ENCODE assay signal across 8 mouse cellular contexts in genomic region chr9:21797921-21798344, GRCm38 (mm10). TPM values are rescaled to one million over a fixed set of nuclear protein-coding genes. Genes with fewer than 3 reads are reported as not detected.
DNase-seq lines count a peak whose midpoint lies in the region; ATAC-seq and TF ChIP-seq lines count a peak whose summit lies in the region.

No protein-coding gene starts in this region.

- H3K27me3 ChIP-seq in erythroblast, embryonic 14.5 days (ENCODE audit: control insufficient read depth), result peaks cover 27% of the 10 kb centered on the region
- no peaks in the 10 kb centered on the region for H3K27me3 ChIP-seq in heart, adult 2 months (ENCODE audit: control insufficient read depth, insufficient read depth, low read length)
- H3K27me3 ChIP-seq in kidney, adult 2 months (replicated peaks; ENCODE audit: control insufficient read depth, insufficient read depth, low read length), result no peaks in the 10 kb centered on the region
- H3K27me3 ChIP-seq in lung, embryonic 16.5 days (ENCODE audit: control insufficient read depth, insufficient read depth, low read depth, low read length), result no peaks in the 10 kb centered on the region

- TF ChIP-seq EP300 in heart, adult 2 months (IDR thresholded peaks at IDR 0.05; ENCODE audit: insufficient read depth, low read depth, low read length), result no peak

- peak overlapping the region; percentile 73 for H3K4me2 ChIP-seq in lung, embryonic 16.5 days (ENCODE audit: low read depth, low read length)

- peaks cover 12% of the 10 kb centered on the region for H3K36me3 ChIP-seq in erythroblast, embryonic 14.5 days (ENCODE audit: control insufficient read depth)
- peaks cover 3% of the 10 kb centered on the region for H3K36me3 ChIP-seq in heart, adult 2 months (ENCODE audit: control insufficient read depth, insufficient read depth, low read length)
- H3K36me3 ChIP-seq in kidney, adult 2 months (ENCODE audit: control insufficient read depth, insufficient read depth, low read length), result no peaks in the 10 kb centered on the region
- peaks cover 40% of the 10 kb centered on the region for H3K36me3 ChIP-seq in lung, embryonic 16.5 days (ENCODE audit: control insufficient read depth, insufficient read depth, low read length)

- TF ChIP-seq POLR2A in heart, adult 2 months (IDR thresholded peaks at IDR 0.05; ENCODE audit: insufficient read depth, low read depth, low read length), result no peak; the same call in 1 of the 2 replicates
- no peak for TF ChIP-seq POLR2A in kidney, adult 2 months (IDR thresholded peaks at IDR 0.05; ENCODE audit: low read depth, low read length)

- H3K79me2 ChIP-seq in heart, adult 2 months (replicated peaks; ENCODE audit: control insufficient read depth, insufficient read depth, low read length), result 0 out of 2 replicates have a peak, but pooled peaks cover 2% of the 10 kb centered on the region

- TF ChIP-seq CTCF in heart, adult 2 months (IDR thresholded peaks at IDR 0.05), result no peak
- TF ChIP-seq CTCF in kidney, adult 2 months (conservative IDR thresholded peaks at IDR 0.05; ENCODE audit: insufficient read depth, insufficient read length, low read depth, low read length), result no peak

- H3K4me3 ChIP-seq in erythroblast, embryonic 14.5 days (replicated peaks), result peak overlapping the region; percentile 67
- H3K4me3 ChIP-seq in heart, adult 2 months, result peak overlapping the region; percentile 97
- H3K4me3 ChIP-seq in kidney, adult 2 months (ENCODE audit: insufficient read depth, low read depth, low read length), result peak overlapping the region; percentile 88
- peak overlapping the region; percentile 99 for H3K4me3 ChIP-seq in lung, embryonic 16.5 days (ENCODE audit: low read length)

- H3K9ac ChIP-seq in heart, adult 2 months (ENCODE audit: low read depth, low read length), result peak overlapping the region; percentile 88
- H3K9ac ChIP-seq in lung, embryonic 16.5 days (ENCODE audit: low read length), result peak overlapping the region; percentile 98

- intact Hi-C loops in heart, adult 2 months (cut with DNase I), result no loop called here

- H3K27ac ChIP-seq in heart, adult 2 months, result peak overlapping the region; percentile 96
- peak overlapping the region; percentile 95 for H3K27ac ChIP-seq in kidney, adult 2 months (ENCODE audit: insufficient read depth, low read depth, low read length)
- peak overlapping the region; percentile 99 for H3K27ac ChIP-seq in lung, embryonic 16.5 days (ENCODE audit: low read length)

- H3K9me3 ChIP-seq in erythroblast, embryonic 14.5 days (ENCODE audit: control insufficient read depth, low read length), result peaks cover 3% of the 10 kb centered on the region; the same call in 1 of the 2 replicates
- no peaks in the 10 kb centered on the region for H3K9me3 ChIP-seq in lung, embryonic 16.5 days (ENCODE audit: control insufficient read depth, low read length)

- WGBS in heart, adult 2 months, result 1% methylated on average over 25 of the region's 26 CpGs
- WGBS in kidney, adult 2 months, result under 1% methylated on average over 26 of the region's 26 CpGs
- WGBS in lung, embryonic 16.5 days, result 0% methylated on average over 22 of the region's 26 CpGs

- ATAC-seq in erythroblast, adult 5-6 weeks (replicated peaks; ENCODE audit: low FRiP score, poor library complexity, severe bottlenecking), result no peak
- peak; percentile 81 for ATAC-seq in lung, embryonic 16.5 days (ENCODE audit: low read depth)
- ATAC-seq in erythroid progenitor cell, adult 5-6 weeks (replicated peaks; ENCODE audit: low FRiP score, poor library complexity, severe bottlenecking), result no peak

- H3K4me1 ChIP-seq in erythroblast, embryonic 14.5 days (ENCODE audit: control insufficient read depth), result peaks cover 15% of the 10 kb centered on the region
- peaks cover 14% of the 10 kb centered on the region for H3K4me1 ChIP-seq in heart, adult 2 months (ENCODE audit: control insufficient read depth, insufficient read depth, low read length)
- peaks cover 6% of the 10 kb centered on the region; the same call in 1 of the 2 replicates for H3K4me1 ChIP-seq in kidney, adult 2 months (ENCODE audit: control insufficient read depth, insufficient read depth, low read length)
- H3K4me1 ChIP-seq in lung, embryonic 16.5 days (replicated peaks; ENCODE audit: control insufficient read depth, insufficient read depth, low read length), result peaks cover 34% of the 10 kb centered on the region

- peak; percentile 79 for DNase-seq in embryo, embryonic 10.5 days (ENCODE audit: low spot score)
- DNase-seq in heart, adult 2 months, result peak; percentile 85 to 87
- peak; percentile 68 for DNase-seq in kidney, adult 2 months
- peak; percentile 63 for DNase-seq in ovary, postnatal 10 days (ENCODE audit: low spot score)

RNA-seq across cellular contexts. Expression of gene Kank2, which starts 0.6 kb away (rescaled TPM):
- 0.02 and 0.03 TPM in 2 replicates for polyA plus RNA-seq in erythroblast, embryonic 14.5 days (2012)
- total RNA-seq in erythroblast, adult 5-6 weeks (2015; ENCODE audit: low replicate concordance), result 1.2 TPM in 1 of 2 replicates, not detected in the other
- 0.09 TPM in 1 of 2 replicates, not detected in the other for total RNA-seq in erythroblast, adult 5-6 weeks (2017; ENCODE audit: low replicate concordance)
- total RNA-seq in heart, adult 2 months (2021), result 10 to 100 TPM; 57.3 to 62.9 TPM
- 45.3 and 52.7 TPM in 2 replicates for polyA plus RNA-seq in heart, adult 2 months (2012; rRNA removed)
- polyA plus RNA-seq in kidney, adult 2 months (2012; rRNA removed), result 21.8 and 23.6 TPM in 2 replicates
- 25.5 and 26.3 TPM in 2 replicates for polyA plus RNA-seq in lung, embryonic 16.5 days (2015; fragmentation: Nextera tagmentation; extraction: Ambion mirVana)
- not detected in 2 replicates for total RNA-seq in erythroid progenitor cell, adult 5-6 weeks (2015; ENCODE audit: low replicate concordance)
- total RNA-seq in erythroid progenitor cell, adult 5-6 weeks (2017; ENCODE audit: low replicate concordance), result 0.51 TPM in 1 of 2 replicates, not detected in the other

RNA-seq across cellular contexts. Expression of gene Angptl8, which starts 37.4 kb away (rescaled TPM):
- 0.16 TPM in 1 of 2 replicates, not detected in the other for polyA plus RNA-seq in erythroblast, embryonic 14.5 days (2012)
- total RNA-seq in erythroblast, adult 5-6 weeks (2015; ENCODE audit: low replicate concordance), result 1.3 TPM in 1 of 2 replicates, not detected in the other
- not detected in 2 replicates for total RNA-seq in erythroblast, adult 5-6 weeks (2017; ENCODE audit: low replicate concordance)
- total RNA-seq in heart, adult 2 months (2021), result not detected
- 0.41 and 2.4 TPM in 2 replicates for polyA plus RNA-seq in heart, adult 2 months (2012; rRNA removed)
- polyA plus RNA-seq in kidney, adult 2 months (2012; rRNA removed), result 11.9 and 19.5 TPM in 2 replicates
- 2.7 and 3.6 TPM in 2 replicates for polyA plus RNA-seq in lung, embryonic 16.5 days (2015; fragmentation: Nextera tagmentation; extraction: Ambion mirVana)
- total RNA-seq in erythroid progenitor cell, adult 5-6 weeks (2015; ENCODE audit: low replicate concordance), result not detected in 2 replicates
- total RNA-seq in erythroid progenitor cell, adult 5-6 weeks (2017; ENCODE audit: low replicate concordance), result not detected in 2 replicates

RNA-seq across cellular contexts. Expression of gene Spc24, which starts 37.8 kb away (rescaled TPM):
- polyA plus RNA-seq in erythroblast, embryonic 14.5 days (2012), result 27.4 and 32.7 TPM in 2 replicates
- 28.0 and 63.8 TPM in 2 replicates for total RNA-seq in erythroblast, adult 5-6 weeks (2015; ENCODE audit: low replicate concordance)
- 23.6 and 31.9 TPM in 2 replicates for total RNA-seq in erythroblast, adult 5-6 weeks (2017; ENCODE audit: low replicate concordance)
- total RNA-seq in heart, adult 2 months (2021), result 1 to 10 TPM; 5.1 to 6.8 TPM
- polyA plus RNA-seq in heart, adult 2 months (2012; rRNA removed), result 6.0 and 6.2 TPM in 2 replicates
- polyA plus RNA-seq in kidney, adult 2 months (2012; rRNA removed), result 3.4 and 6.0 TPM in 2 replicates
- polyA plus RNA-seq in lung, embryonic 16.5 days (2015; fragmentation: Nextera tagmentation; extraction: Ambion mirVana), result 134 and 144 TPM in 2 replicates
- total RNA-seq in erythroid progenitor cell, adult 5-6 weeks (2015; ENCODE audit: low replicate concordance), result 40.7 and 50.7 TPM in 2 replicates
- total RNA-seq in erythroid progenitor cell, adult 5-6 weeks (2017; ENCODE audit: low replicate concordance), result 68.7 and 98.2 TPM in 2 replicates

RNA-seq across cellular contexts. Expression of gene Dock6, which starts 54.5 kb away (rescaled TPM):
- 0.06 and 0.08 TPM in 2 replicates for polyA plus RNA-seq in erythroblast, embryonic 14.5 days (2012)
- not detected in 2 replicates for total RNA-seq in erythroblast, adult 5-6 weeks (2015; ENCODE audit: low replicate concordance)
- total RNA-seq in erythroblast, adult 5-6 weeks (2017; ENCODE audit: low replicate concordance), result not detected in 2 replicates
- 10 to 100 TPM; 25.9 to 33.8 TPM for total RNA-seq in heart, adult 2 months (2021)
- polyA plus RNA-seq in heart, adult 2 months (2012; rRNA removed), result 87.9 and 92.7 TPM in 2 replicates
- polyA plus RNA-seq in kidney, adult 2 months (2012; rRNA removed), result 67.7 and 84.6 TPM in 2 replicates
- polyA plus RNA-seq in lung, embryonic 16.5 days (2015; fragmentation: Nextera tagmentation; extraction: Ambion mirVana), result 62.6 and 63.7 TPM in 2 replicates
- total RNA-seq in erythroid progenitor cell, adult 5-6 weeks (2015; ENCODE audit: low replicate concordance), result 2.9 TPM in 1 of 2 replicates, not detected in the other
- 0.26 TPM in 1 of 2 replicates, not detected in the other for total RNA-seq in erythroid progenitor cell, adult 5-6 weeks (2017; ENCODE audit: low replicate concordance)

Comparison
In these comparisons a context has a peak if more than half of its experiments do, and no peak if none do; other contexts are left out.
1. RNA of gene Kank2, which starts 0.6 kb away (polyA plus RNA-seq): 45.3 to 52.7 TPM in heart, adult 2 months, 25.5 to 26.3 TPM in lung, embryonic 16.5 days and 21.8 to 23.6 TPM in kidney, adult 2 months; 0.02 to 0.03 TPM in erythroblast, embryonic 14.5 days; every median in the first group is over 10 times any median in the second.
2. Peak in every context shown above with its lines, with median percentiles within 50 percentile points of each other: H3K4me3 ChIP-seq, DNase-seq and H3K27ac ChIP-seq.